Mouse (Mus musculus) ES-E14 (cell line): ENCODE results near the gene Ccdc85c. TPM values are rescaled to one million over a fixed set of nuclear protein-coding genes. Genes with fewer than 3 reads are reported as not detected.

Experiments used
- DNase-seq: peaks from one replicate; pipeline ENCODE4 v3.0.0-alpha.2; 2013; ENCODE audit warnings: low read depth, low spot score
- H3K27ac ChIP-seq: 2 replicates; pipeline ENCODE4 v1.5.1; 2012; ENCODE audit warnings: low read depth, mild to moderate bottlenecking, low read length, moderate library complexity, mixed read lengths; ENCODE audit not compliant: poor library complexity, insufficient read depth, severe bottlenecking
- H3K36me3 ChIP-seq: 2 replicates; pipeline ENCODE4 v1.6.1; 2012; ENCODE audit warnings: mild to moderate bottlenecking, low read length, moderate library complexity, mixed read lengths; ENCODE audit not compliant: control insufficient read depth, poor library complexity, insufficient read depth, severe bottlenecking
- H3K4me1 ChIP-seq, 2 experiments: fragments of 150-350 bp in 1 of 2; sonication (generic) in 1 of 2; 2 replicates each; pipeline ENCODE4 v1.6.1; 2012; ENCODE audit warnings: low read length in 2 of 2, mild to moderate bottlenecking in 1 of 2, mixed read lengths in 1 of 2; ENCODE audit not compliant: control insufficient read depth in 2 of 2, insufficient read depth in 2 of 2, poor library complexity in 1 of 2
- H3K4me3 ChIP-seq, 2 experiments: fragments of 150-350 bp in 1 of 2; sonication (generic) in 1 of 2; 2 replicates each; pipeline ENCODE4 v1.5.1; 2012; ENCODE audit warnings: low read length in 2 of 2, low read depth in 1 of 2, mild to moderate bottlenecking in 1 of 2, mixed read lengths in 1 of 2; ENCODE audit not compliant: insufficient read depth in 1 of 2, poor library complexity in 1 of 2, severe bottlenecking in 1 of 2
- H3K9ac ChIP-seq: 2 replicates; pipeline ENCODE4 v1.6.1; 2012; ENCODE audit warnings: low read depth, mild to moderate bottlenecking, low read length, mixed read lengths; ENCODE audit not compliant: poor library complexity, insufficient read depth, severe bottlenecking
- H3K9me3 ChIP-seq: fragments of 150-350 bp; sonication (generic); 2 replicates; pipeline ENCODE4 v1.6.1; 2012; ENCODE audit warnings: low read depth, mild to moderate bottlenecking, low read length; ENCODE audit not compliant: control insufficient read depth, insufficient read depth
- CHD2 ChIP-seq: IDR thresholded peaks from 2 replicates; pipeline ENCODE4 v1.6.1; 2014; ENCODE audit warnings: mild to moderate bottlenecking, low read depth, low read length, inconsistent platforms
- HCFC1 ChIP-seq: IDR thresholded peaks from 2 replicates; pipeline ENCODE4 v1.6.1; 2012; ENCODE audit warnings: low read length, inconsistent platforms, borderline replicate concordance; ENCODE audit not compliant: insufficient read depth
- MAFK ChIP-seq: IDR thresholded peaks from 2 replicates; pipeline ENCODE4 v1.6.1; 2014; ENCODE audit warnings: mild to moderate bottlenecking, low read depth, low read length, inconsistent platforms; ENCODE audit not compliant: insufficient read depth
- ZC3H11A ChIP-seq: IDR thresholded peaks from 2 replicates; pipeline ENCODE4 v1.6.1; 2012; ENCODE audit warnings: low read depth, mild to moderate bottlenecking, inconsistent platforms, low read length, borderline replicate concordance
- ZNF384 ChIP-seq: IDR thresholded peaks from 2 replicates; pipeline ENCODE4 v1.6.1; 2012; ENCODE audit warnings: low read depth, low read length, inconsistent platforms
- in situ Hi-C, 2 experiments: fragments of 600-800 bp; cut with MboI; formaldehyde crosslinking; loops; one replicate each; pipeline ENCODE4 v1.15.1; 2025; ENCODE audit warnings: low sequenced_read_pairs in 2 of 2, inconsistent platforms in 1 of 2; ENCODE audit not compliant: unreplicated experiment in 2 of 2
- total RNA-seq: library from RNA; depleted of rRNA; stranded (reverse); fragments of 300-350 nt; gene quantifications from 2 replicates; pipeline ENCODE4 v1.2.3, GENCODE M21; 2012

The Ccdc85c gene
- total RNA-seq, 1 experiment: 21.9 TPM

DNA sequence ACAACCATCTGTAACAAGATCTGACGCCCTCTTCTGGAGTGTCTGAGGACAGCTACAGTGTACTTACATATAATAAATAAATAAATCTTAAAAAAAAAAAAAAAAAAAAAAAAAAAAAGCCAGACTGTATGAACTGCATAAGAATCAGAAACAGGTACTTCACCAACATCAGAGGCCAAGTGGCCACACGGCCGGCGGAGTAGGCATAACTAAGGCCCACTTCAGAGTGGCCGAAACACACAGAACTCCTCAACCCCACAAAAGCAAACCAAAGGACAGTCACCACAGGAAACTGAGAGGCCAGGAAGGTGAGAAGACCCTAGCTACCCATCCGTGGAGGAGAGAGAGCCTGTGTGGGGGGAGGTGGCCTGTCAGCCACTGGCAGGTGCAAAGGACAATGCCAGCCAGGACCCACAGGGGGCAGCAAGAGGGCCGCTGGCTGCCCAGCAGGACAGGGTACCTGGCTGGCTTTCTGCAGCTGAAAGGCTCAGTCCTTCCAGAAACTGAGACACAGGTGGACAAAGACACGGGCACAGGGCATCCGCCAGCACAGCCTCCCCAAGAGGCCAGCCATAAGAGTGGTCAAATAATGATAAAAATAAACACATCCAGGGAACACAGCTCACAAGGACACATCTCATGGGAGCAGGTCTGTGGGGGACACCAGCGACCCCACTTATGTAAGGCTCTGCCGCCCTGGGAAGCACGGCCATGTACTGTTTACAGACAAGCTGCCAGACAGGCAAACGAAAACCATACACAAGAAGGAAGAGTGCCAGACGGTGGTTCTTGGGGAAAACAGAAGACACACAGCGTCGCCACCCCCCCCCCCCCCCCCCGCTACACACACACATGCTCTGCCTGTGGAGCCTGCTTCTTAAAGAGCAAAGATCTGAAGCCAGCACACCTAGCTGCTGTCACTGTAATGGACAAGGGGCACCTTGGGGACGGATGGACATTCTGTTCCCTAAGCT, 44.1 kb downstream of the Ccdc85c start:
- in situ Hi-C loops: no loop called here
- TF ChIP-seq ZNF384 (0 out of 2 replicates have a peak, but pooled peaks have one; percentile 56), ZC3H11A (no peak)
- H3K27ac ChIP-seq: no peak overlapping the region
- H3K4me3 ChIP-seq: no peak overlapping the region
- DNase-seq: no peak
- peaks cover 0 to 3% of the 10 kb centered on the region in 2 experiments; a peak in 2 of 4 replicates for H3K4me1 ChIP-seq
- H3K36me3 ChIP-seq: no peaks in the 10 kb centered on the region; the same call in 1 of the 2 replicates
- H3K9ac ChIP-seq: no peak overlapping the region
- H3K9me3 ChIP-seq: no peaks in the 10 kb centered on the region

DNA sequence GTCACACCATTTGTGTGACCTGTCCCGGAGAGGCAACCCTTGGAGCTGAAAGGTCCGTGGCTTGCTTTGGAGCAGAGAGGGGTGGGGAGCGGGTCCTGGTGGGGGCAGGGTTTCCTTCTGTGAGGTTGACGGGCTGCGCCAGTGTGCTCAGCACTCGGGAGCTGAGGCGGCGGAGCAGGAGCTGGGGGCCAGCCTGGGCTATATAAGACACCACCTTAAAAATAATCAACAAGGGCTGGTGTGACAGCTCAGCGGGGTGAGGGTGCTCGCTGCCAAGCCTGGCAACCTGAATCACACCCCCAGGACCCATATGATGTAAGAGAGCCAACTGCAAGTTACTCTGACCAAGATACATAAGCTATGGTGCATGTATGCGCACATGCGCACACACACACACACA, 45.1 kb downstream of the Ccdc85c start:
- DNase-seq: no peak
- Histone ChIP-seq H3K27ac (no peak overlapping the region), H3K9ac (no peak overlapping the region), H3K4me3 (no peak overlapping the region), H3K36me3 (no peaks in the 10 kb centered on the region), H3K9me3 (no peaks in the 10 kb centered on the region), H3K4me1 (peaks cover 0 to 3% of the 10 kb centered on the region in 2 experiments; a peak in 2 of 4 replicates)
- in situ Hi-C loops: no loop called here
- TF ChIP-seq MAFK (no peak), HCFC1 (no peak), CHD2 (no peak), ZNF384 (no peak), ZC3H11A (no peak)

DNA sequence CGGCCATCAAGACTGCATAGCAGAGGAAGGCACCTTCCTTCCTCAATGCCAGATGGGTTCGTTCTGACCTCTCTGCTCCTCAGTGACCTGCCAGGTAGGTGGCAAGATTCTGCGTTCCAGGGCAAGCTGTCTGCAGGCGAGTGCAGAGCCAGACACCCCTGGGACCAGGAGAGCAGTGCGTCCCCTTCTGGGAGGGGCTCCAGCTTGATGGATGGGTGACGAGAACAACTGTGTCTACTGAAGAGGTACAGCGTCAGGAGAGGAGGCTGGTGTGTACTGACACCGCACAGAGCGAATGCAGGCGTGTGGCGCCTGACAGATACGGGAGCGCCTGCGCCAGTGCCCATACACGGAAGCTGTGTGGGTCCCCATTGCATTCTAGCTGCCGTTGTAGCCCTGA, 47.7 kb downstream of the Ccdc85c start:
- Histone ChIP-seq H3K27ac (no peak overlapping the region), H3K4me1 (peaks cover 0 to 17% of the 10 kb centered on the region in 2 experiments; a peak in 2 of 4 replicates)
- DNase-seq: no peak

DNA sequence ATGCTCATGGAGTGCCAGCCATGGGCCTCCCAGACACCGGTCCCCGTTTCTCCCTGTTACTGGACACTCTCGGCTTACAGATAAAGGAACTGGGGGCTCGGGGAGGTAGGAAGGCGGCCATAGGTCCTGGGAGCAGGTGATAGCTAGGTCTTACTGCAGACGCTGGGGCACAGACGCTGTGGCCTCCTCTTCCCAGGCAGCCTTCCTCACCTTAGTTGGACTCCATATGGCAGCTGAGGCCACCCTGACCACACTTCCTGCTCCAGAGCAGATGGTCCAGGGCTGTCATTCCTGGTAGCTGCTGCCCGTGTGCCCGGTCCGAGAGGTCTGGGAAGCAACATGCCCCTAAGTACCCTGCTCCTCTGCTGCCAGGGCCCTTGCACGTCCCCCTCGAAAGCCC, 48.3 kb downstream of the Ccdc85c start:
- DNase-seq: no peak
- Histone ChIP-seq H3K36me3 (no peaks in the 10 kb centered on the region), H3K4me3 (no peak overlapping the region), H3K9me3 (no peaks in the 10 kb centered on the region), H3K4me1 (peaks cover 0 to 17% of the 10 kb centered on the region in 2 experiments; a peak in 2 of 4 replicates), H3K9ac (no peak overlapping the region), H3K27ac (no peak overlapping the region)
- TF ChIP-seq HCFC1 (no peak), CHD2 (no peak), ZC3H11A (no peak)
- in situ Hi-C loops: no loop called here

More for the DNA sequence above, 47.7 kb downstream of the Ccdc85c start:
- H3K4me3 ChIP-seq: no peak overlapping the region
- TF ChIP-seq MAFK: no peak
- no peak for TF ChIP-seq ZC3H11A
- no peak for TF ChIP-seq CHD2
- TF ChIP-seq ZNF384: no peak
- no peaks in the 10 kb centered on the region for H3K36me3 ChIP-seq
- H3K9me3 ChIP-seq: no peaks in the 10 kb centered on the region
- in situ Hi-C loops: no loop called here
- no peak overlapping the region for H3K9ac ChIP-seq
